Mouse (Mus musculus): ENCODE data around the gene Wnt5b. TPM values are rescaled to one million over a fixed set of nuclear protein-coding genes. Genes with fewer than 3 reads are reported as not detected.
"Not testable (repeated sequence)": the region's sequence is repeated elsewhere in the genome, so short reads cannot be mapped to it uniquely, and the experiment has no call there.

Gene Wnt5b
- total RNA-seq, 2 experiments from 2014 or later = 4.7 to 4.9 TPM

DNA sequence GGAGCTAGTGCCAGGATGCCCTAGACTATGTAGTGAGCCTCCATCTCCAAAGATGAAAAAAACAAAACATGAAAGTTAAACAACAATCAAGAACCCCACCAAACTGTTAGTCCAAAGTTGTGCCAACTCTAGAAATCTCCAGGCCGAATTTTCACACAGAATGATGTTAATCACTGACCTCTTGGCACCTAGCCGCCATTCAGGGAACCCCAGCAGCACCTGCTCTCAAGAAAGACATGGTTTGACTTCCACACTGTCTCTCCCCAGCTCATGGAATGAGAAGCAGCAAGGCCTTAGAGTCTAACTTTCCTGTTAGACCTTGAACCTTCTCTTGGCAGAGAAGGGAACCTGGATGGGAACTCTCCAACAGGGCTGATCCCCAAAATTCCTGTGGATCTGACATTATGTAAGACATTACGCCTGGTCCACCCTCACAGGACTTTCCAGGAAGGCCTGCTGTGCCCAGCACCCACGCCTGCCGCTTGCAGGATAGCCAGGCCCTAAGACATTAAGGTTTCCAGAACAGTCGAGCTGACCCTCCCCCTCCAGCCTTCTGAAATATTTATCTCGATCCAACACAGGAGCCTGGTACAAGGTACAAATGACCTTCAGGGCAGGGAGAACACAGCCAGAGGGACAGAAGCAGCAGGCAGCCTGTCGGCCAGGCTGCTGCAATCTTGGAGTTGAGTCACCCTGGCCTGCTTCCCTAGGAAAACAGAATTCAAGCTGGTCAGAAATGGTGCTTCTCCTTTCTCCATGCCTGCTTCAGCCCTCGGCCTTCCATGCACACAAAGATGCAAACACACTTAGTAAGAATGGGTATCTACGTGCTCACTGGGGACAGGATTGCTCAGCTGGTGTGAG lies 77.0 kb downstream of the Wnt5b start:
- peak; percentile 40 to 43 for DNase-seq
- intact Hi-C loops (cut with DNase I) = no loop called here

GRCm38 (mm10) chr6:119466161-119466560 lies 78.0 kb downstream of the Wnt5b start:
- no peak for DNase-seq
- intact Hi-C loops (cut with DNase I) = no loop called here

DNA sequence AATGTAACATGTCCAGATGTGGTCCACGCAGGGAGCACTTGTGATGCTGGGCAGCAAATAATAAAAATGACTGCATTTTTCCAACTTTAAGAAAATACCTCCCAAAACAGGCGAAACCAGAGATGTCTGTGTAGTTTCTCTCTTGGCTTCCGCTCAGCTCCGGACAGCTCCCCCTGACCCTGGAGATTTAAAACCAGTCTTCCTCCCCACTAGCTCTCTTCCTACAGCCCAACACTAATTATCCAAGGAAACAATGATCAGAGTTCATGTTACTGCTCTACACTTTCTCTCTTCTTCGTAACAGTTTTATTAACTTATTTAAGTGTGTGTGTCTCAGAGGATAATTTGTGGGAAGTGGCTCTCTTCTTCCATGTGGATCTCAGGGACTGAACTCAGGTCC lies 83.8 kb downstream of the Wnt5b start:
- intact Hi-C loops (cut with DNase I) = no loop called here
- DNase-seq = no peak

DNA sequence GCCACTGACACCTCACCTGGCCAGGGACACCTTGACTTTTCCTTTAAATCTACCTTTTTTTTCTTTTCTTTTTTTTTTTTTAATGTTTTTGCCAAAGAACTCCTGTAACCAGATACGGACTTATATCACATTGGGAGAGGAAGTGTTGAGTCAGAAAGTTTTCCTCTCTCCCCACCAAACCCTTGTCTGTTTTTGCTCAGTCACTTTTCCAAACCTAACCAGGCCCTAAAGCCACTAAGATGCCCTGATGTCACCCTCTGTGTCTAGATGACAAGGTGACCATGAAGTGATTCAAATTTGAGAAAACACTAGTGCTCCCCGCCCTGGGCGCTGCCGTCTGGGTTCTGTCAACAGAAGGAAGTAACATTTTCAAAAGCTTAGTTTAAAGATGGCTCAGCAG lies 85.1 kb downstream of the Wnt5b start:
- no peak for DNase-seq
- intact Hi-C loops (cut with DNase I) = no loop called here

DNA sequence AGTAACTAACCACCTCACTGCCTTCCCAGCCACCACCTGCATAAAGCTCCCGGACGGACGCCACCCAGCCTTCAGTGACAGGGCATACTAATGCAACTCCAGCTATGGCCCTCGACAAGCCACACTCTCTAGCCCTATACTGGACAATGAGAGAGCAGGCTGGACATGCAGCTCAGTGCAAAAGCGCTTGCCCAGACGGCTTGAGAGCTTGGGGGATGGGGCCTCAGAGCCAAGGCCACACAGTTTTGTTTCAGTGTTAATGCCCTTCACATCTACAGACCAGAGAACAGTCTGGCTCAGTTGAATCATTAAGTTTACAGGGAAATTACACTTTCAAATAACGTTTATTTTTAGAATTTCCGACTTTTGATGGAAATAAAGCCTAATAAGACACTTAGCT lies 86.0 kb downstream of the Wnt5b start:
- intact Hi-C loops (cut with DNase I) = no loop called here
- no peak for DNase-seq

DNA sequence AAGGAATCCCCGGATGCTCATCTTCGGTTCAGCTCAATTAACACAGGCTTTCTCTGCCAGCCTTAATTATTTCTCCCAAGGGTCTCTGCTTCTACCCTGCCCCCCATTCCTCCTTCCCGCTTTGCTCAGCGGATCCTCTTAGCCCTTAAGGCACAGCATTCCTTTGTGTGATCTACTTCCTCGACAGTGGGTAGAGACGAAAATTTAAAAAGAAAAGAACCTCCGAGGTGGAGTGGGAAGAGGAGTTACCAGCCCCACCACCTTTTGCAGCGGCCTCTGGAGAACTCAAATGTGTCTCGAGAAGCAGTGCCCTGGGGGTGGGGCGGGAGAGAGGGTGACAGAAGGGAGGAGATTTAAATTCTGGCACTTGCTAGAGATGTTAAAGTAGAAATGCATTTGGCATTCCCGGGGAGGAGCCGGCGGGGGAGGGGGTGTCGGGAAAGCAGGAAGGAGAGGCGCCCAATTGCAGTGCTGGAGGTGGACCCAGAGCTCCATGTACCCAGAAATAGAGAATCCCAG lies 92.1 kb downstream of the Wnt5b start:
- peak; percentile 46 to 54 for DNase-seq
- intact Hi-C loops (cut with DNase I) = no loop called here

GRCm38 (mm10) chr6:119450965-119451943 lies 92.9 kb downstream of the Wnt5b start:
- intact Hi-C loops (cut with DNase I) = no loop called here
- DNase-seq = no peak

- DNase-seq = peak; percentile 62 to 75
- intact Hi-C loops (cut with DNase I) = no loop called here
These were observed 95.1 kb downstream of the Wnt5b start for GRCm38 (mm10) chr6:119449060-119449499.

DNA sequence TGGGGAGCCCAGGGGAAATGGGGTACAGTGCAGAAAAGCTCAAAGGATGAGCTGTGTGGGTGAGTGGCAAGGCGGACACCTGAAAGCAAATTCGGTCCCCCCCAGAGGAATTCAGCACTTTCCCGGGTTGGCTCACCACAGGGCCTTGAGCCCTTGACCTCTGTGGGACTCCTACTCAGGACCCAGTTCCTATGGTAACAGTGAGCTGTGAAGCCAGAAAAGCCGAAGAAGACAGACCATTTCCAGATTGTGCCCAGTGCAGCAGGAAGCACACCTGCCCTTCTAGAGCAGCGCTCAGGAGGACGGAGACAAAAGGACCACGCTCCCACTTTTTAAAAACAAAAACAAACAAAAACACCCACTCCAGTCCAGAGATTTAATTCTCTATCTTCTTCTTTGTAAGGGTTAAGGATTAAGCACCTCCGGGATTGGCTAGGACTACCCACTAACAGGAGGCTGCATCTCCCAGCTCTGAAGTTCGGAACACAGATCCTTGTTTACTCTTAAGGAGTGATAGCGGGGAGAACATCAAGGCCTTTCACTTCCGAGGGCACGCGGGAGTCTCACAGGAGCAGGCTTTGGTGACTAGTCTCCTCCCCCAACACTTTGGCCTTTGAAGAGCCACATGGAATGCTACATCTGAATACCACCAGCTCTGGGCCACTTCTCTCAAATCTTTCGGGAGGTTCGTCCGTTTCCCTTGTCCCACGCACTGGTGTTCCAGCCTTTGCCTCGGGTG lies 95.7 kb downstream of the Wnt5b start:
- no peak for DNase-seq
- intact Hi-C loops (cut with DNase I) = no loop called here

DNA sequence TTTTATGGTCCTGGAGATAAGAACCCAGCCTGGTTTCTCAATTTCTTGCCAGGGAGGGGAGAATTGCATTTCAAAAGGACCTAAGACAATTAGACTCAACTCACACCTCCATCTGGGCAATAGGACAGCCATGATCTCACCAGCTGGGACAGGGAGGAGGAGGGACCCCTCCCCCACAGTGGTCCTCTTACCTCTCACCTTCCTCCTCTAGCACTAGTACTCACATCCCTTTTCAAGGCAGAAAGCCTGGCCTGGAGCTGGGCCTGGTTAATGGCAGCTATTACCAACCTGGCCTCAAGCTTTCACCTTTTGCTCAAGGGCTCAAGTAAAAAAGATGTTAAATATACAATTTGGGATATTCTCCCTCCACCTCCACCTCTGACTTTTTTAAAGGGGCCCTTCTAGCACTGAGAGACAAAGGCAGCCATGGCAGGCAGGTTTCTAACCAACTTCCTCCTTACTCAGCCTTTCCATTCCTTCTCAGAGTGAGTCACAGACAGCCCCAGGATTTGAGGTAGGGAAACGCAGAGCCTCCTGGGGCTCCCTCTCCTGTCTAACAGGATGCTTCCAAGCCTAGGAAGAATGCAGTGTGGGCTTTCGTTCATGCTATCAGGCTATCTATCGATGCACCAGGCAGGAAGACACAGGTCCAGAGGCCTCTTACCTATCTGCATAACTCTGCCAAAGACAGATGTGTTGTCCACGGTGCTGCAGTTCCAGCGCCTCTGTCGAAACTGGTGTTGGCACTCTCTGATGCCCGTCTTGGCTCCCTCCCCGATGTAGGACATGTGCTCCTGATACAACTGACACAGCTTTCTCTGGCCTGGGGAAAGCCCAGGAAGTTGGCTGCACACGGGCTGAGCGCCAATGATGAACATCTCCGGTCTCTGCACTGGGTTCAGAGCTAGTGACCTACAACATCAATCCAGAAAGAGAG lies 98.2 kb downstream of the Wnt5b start:
- peak; percentile 42 to 45 for DNase-seq
- intact Hi-C loops (cut with DNase I) = loop anchor here (2.0 kb wide), 1 partner anchor 27 kb away; no protein-coding TSS in a partner anchor

DNA sequence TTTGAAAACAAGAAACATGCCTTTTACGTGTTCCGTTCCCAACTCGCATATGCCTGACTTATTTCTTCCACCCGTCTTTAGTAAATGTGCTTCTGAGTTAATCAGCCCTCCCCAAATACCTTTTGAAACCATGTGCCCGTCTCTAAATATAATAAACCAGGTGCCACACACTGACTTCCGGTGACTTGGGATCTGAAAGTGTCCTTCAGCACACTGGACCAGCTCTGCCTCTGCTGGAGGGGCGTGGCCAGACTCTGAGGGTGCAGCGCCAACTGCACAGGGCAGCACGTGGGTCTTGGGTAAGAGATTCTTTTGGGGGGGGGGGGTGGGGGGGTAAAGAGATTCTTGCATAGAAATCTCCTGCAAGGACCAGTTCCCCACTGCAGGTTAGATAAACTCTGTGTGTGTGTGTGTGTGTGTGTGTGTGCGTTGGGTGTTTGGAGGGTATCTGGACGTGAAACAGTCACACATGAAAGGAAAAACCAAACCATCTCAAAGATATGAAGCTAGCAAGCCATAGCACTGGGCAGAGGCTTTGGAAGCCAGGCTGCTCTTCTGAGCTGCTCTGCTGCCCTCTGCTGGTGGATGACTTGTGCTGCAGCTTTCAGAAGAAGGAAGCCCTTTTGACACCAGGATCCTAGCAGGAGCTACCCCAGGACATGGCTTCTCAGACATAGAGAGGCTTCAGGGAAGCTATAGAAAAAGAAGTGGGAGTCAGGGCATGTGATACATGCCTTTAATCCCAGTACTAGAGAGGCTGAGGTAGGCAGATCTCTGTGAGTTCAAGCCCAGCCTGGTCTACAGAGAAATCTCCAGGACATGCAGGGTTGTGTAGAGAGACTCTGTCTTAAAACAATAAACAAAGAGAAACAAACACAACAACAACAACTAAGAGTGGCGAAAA lies 100.2 kb downstream of the Wnt5b start:
- intact Hi-C loops (cut with DNase I) = loop anchor here (2.0 kb wide), 1 partner anchor 29 kb away; no protein-coding TSS in a partner anchor
- peak; percentile 84 to 89 for DNase-seq

- intact Hi-C loops (cut with DNase I); DNase-seq: not testable (repeated sequence)
These were observed 101.4 kb downstream of the Wnt5b start for GRCm38 (mm10) chr6:119442729-119443128.

GRCm38 (mm10) chr6:119437894-119438761 lies 106.0 kb downstream of the Wnt5b start:
- intact Hi-C loops (cut with DNase I) = loop anchor here (10.0 kb wide), 1 partner anchor 313 kb away; no protein-coding TSS in a partner anchor
- no peak for DNase-seq

GRCm38 (mm10) chr6:119434394-119434793 lies 109.8 kb downstream of the Wnt5b start:
- DNase-seq = no peak
- intact Hi-C loops (cut with DNase I) = loop anchor here (10.0 kb wide), 1 partner anchor 310 kb away; no protein-coding TSS in a partner anchor

DNA sequence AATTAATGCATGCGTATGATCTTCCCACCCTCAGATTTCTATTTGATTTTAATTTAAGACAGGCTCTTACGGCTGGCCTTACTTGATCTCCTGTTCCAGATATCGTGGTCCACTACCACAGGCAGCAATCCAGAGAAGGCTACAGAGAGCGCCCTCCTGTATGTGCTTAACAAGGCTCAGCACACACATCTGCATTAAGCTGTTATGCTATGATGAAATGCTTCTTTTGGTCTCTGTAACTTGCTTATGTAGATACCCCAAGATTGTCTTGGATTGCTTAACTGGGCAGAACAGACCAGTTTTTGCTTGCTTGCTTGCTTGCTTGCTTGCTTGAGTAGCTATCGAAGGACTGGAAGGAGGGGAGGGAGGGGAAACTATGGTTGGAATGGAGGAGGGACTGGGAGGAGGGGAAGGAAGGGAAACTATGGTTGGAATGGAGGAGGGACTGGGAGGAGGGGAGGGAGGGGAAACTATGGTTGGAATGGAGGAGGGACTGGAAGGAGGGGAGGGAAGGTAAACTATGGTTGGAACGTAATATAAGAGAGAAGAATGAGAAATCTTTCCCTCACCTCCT lies 112.3 kb downstream of the Wnt5b start:
- no peak for DNase-seq
- intact Hi-C loops (cut with DNase I) = loop anchor here (10.0 kb wide), 1 partner anchor 307 kb away; no protein-coding TSS in a partner anchor

- peak; percentile 67 to 82 for DNase-seq
- intact Hi-C loops (cut with DNase I) = loop anchor here (1.0 to 10.0 kb wide), 2 partner anchors 208 to 306 kb away; no protein-coding TSS in a partner anchor
These were observed 113.6 kb downstream of the Wnt5b start for GRCm38 (mm10) chr6:119430508-119430907.

Measured in heart, postnatal 14 days (tissue).